Mouse (Mus musculus) embryonic facial prominence, embryonic 11.5 days (tissue): Measurements from ENCODE around the gene Mecom. TPM values are rescaled to one million over a fixed set of nuclear protein-coding genes. Genes with fewer than 3 reads are reported as not detected.

Experiments used
- ATAC-seq: fragments of 200-750 bp; cut with Nextera tagmentation; replicated peaks from 2 replicates; pipeline ENCODE4 v1.8.0; 2017; ENCODE audit warnings: low read depth; ENCODE audit not compliant: insufficient number of reproducible peaks, low FRiP score, low TSS enrichment
- DNase-seq: peaks from one replicate; pipeline ENCODE4 v3.0.0-alpha.2; 2015; ENCODE audit warnings: low spot score
- H3K27ac ChIP-seq: fragments of 300-500 bp; sonication (generic); replicated peaks from 2 replicates; pipeline ENCODE4 v1.5.1; 2014; ENCODE audit warnings: mild to moderate bottlenecking, low read depth, low read length, control low read depth
- H3K27me3 ChIP-seq: fragments of 300-500 bp; sonication (generic); 2 replicates; pipeline ENCODE4 v1.6.1; 2014; ENCODE audit warnings: mild to moderate bottlenecking, low read length, moderate library complexity, mixed read lengths; ENCODE audit not compliant: control insufficient read depth, insufficient read depth
- H3K36me3 ChIP-seq: fragments of 300-500 bp; sonication (generic); replicated peaks from 2 replicates; pipeline ENCODE4 v1.6.1; 2014; ENCODE audit warnings: low read depth, mild to moderate bottlenecking, low read length, moderate library complexity, mixed read lengths; ENCODE audit not compliant: control insufficient read depth, insufficient read depth
- H3K4me1 ChIP-seq: fragments of 300-500 bp; sonication (generic); 2 replicates; pipeline ENCODE4 v1.6.1; 2014; ENCODE audit warnings: low read length, mixed read lengths; ENCODE audit not compliant: control insufficient read depth, insufficient read depth
- H3K4me2 ChIP-seq: fragments of 300-500 bp; sonication (generic); 2 replicates; pipeline ENCODE4 v1.6.1; 2014; ENCODE audit warnings: low read depth, mild to moderate bottlenecking, control low read depth, low read length, moderate library complexity
- H3K4me3 ChIP-seq: fragments of 300-500 bp; sonication (generic); 2 replicates; pipeline ENCODE4 v1.5.1; 2014; ENCODE audit warnings: low read depth, low read length, control low read depth
- H3K9ac ChIP-seq: fragments of 300-500 bp; sonication (generic); replicated peaks from 2 replicates; pipeline ENCODE4 v1.6.1; 2014; ENCODE audit warnings: mild to moderate bottlenecking, control low read depth, low read length
- H3K9me3 ChIP-seq: fragments of 300-500 bp; sonication (generic); replicated peaks from 2 replicates; pipeline ENCODE4 v1.6.1; 2016; ENCODE audit warnings: mild to moderate bottlenecking, low read length, inconsistent platforms, mixed read lengths; ENCODE audit not compliant: control insufficient read depth
- WGBS: fragments of 180-500 bp; shearing (Covaris S2); extraction: QIAGEN DNeasy Blood & Tissue Kit; methylation state at CpG from one replicate; pipeline ENCODE4 v1.1.7; 2014; 5-methylcytosine and 5-hydroxymethylcytosine counted together
- polyA plus RNA-seq: library from polyadenylated mRNA; unstranded; fragments of >200 nt; fragmentation: Nextera tagmentation; extraction: Ambion mirVana; gene quantifications from 2 replicates; pipeline ENCODE4 v1.2.1, GENCODE M21; 2014

Mecom gene
- polyA plus RNA-seq, 1 experiment from 2014 or later = 48.4 TPM

DNA sequence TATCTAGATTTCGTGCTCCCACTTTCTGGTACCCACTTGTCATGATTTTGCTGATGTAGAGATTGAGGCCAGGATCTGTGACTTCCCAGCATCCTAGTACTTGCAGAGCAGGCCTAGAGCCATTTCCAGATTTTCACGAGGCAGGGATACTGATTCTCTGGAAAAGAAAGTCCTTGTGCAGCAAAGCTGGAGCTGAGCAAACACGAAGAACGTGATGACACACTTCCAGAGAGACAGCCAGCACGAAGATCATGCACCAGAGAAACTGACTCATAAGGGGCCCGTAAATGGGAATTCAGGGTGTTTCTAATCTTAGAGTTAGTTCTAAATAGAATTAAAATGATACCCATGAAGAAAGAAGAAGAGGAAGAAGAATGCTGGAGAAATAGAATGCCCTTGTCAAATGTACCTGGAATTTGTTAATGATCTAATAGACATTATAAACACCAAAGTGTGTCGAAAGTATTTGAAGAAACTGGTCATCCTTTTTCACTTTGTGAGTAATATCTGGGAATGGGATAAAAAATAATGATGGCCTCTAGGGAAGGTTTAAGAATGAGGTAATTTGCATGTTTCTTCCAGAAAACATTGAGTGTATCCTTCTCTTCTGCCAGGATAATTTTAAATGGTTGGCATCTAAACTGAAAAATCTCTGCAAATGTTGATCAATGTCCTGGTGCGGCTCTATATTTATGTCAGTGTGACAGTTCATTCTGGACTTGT is 426.9 kb downstream of the Mecom start:
- WGBS = 85% methylated on average over 8 of the region's 8 CpGs

DNA sequence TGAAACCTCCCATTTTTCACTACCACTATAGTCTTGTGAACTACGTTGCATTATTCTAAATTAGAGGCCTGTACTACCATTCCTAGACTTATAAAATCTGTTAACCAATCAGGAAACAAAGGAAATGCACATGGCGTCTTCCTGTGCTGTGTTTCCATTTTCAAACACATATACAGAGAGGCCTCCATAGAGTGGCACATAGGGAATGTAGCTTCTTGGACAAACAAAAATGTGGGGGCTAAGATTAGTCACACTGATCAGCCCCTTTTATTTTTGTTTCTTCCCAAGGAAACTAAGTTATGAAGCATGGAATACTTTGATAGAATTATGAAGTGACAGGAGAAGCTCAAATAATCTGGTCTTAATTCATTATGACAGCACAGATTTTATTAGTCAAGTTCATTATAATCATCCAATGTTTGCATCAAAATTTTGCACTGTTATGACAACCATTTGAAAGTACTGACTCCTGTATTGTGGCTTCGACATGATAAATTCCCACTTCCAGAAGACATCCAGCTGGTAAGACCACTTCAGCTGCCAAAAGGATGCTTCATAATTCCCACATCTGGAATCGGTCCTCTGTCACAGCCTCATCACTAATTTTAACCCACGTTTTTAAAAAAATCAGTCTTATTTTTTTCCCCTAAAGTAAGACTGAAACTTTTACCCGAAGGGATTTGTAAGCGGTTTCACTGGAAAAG is 429.1 kb downstream of the Mecom start:
- no peak overlapping the region for H3K4me3 ChIP-seq
- H3K4me2 ChIP-seq = no peak overlapping the region
- WGBS = 75% methylated on average over 7 of the region's 7 CpGs
- H3K36me3 ChIP-seq = no peaks in the 10 kb centered on the region
- H3K9ac ChIP-seq = no peak overlapping the region
- no peak overlapping the region for H3K27ac ChIP-seq
- no peak for DNase-seq
- no peaks in the 10 kb centered on the region for H3K27me3 ChIP-seq
- no peaks in the 10 kb centered on the region for H3K4me1 ChIP-seq
- ATAC-seq = no peak
- no peaks in the 10 kb centered on the region for H3K9me3 ChIP-seq

More for the DNA sequence above, 426.9 kb downstream of the Mecom start:
- no peak overlapping the region for H3K27ac ChIP-seq
- H3K9me3 ChIP-seq = no peaks in the 10 kb centered on the region
- DNase-seq (no peak), ATAC-seq (no peak)
- H3K9ac ChIP-seq = no peak overlapping the region
- H3K4me1 ChIP-seq = no peaks in the 10 kb centered on the region
- no peak overlapping the region for H3K4me2 ChIP-seq
- H3K27me3 ChIP-seq = no peaks in the 10 kb centered on the region
- H3K36me3 ChIP-seq = no peaks in the 10 kb centered on the region
- no peak overlapping the region for H3K4me3 ChIP-seq

DNA sequence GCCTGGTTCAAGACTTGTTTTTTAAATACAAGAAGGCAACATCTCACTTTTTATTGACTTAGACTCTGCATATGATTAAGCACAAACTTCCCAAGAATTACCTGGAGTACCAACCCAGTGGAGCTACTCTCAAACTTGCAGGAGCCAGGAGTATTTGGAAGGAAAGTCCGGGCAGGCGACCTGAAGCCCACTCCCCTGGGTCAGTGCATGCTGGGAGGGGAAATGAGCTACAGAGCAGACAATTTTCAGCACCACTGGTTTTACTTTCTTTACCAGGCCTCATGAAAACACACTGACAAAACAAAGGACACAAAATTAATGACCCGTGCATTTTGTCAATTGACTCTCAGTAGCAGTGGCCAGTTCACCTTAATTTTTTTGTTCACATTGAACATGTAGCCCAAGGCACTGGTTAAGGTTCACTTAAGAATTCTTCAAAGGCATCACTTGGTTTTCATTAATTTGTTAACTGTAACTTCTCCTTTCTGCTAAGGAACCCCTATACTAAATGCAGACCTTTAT is 434.5 kb downstream of the Mecom start:
- ATAC-seq = no peak
- no peak for DNase-seq
- no peak overlapping the region for H3K4me2 ChIP-seq
- no peaks in the 10 kb centered on the region for H3K36me3 ChIP-seq
- H3K27me3 ChIP-seq = no peaks in the 10 kb centered on the region
- H3K9me3 ChIP-seq = no peaks in the 10 kb centered on the region
- no peak overlapping the region for H3K9ac ChIP-seq
- 35% methylated on average over 3 of the region's 3 CpGs for WGBS
- no peak overlapping the region for H3K4me3 ChIP-seq
- no peaks in the 10 kb centered on the region for H3K4me1 ChIP-seq
- no peak overlapping the region for H3K27ac ChIP-seq

DNA sequence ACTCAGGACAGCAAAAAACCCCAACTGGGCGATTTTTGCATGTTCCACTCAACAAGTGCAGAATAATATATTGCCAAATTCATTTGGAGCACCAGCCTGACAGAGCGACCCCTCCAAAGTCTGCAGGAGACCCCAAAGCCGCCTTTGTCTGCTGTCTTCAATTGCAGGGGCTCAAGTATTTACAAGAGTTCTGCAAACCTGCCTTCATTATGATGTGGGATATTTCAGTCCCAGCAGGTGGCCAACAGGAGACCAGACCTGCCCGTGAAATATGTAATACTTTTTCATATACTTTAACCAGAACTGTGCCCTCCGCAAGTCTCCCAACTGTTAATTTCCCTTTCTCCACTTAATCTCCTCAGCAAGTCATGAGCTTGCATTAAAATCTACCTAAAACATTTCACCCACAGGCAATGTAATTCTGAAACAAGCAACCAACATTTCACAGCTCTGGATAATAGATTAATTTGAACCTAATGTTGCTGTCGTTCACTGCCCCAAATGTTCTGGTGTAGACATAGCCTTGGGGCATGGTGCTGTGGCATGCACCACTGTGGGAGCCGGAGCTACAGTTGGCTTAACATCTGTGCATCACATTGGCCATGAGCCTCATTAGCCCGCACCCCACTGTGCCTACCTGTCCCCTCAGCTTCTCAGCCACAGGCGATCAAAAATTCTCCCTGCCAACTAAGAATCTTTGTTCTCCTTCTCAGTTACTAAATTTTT is 439.7 kb downstream of the Mecom start:
- Histone ChIP-seq H3K27ac (no peak overlapping the region), H3K4me1 (peaks cover 3% of the 10 kb centered on the region; the same call in 1 of the 2 replicates), H3K9ac (no peak overlapping the region), H3K4me3 (no peak overlapping the region), H3K36me3 (no peaks in the 10 kb centered on the region), H3K4me2 (no peak overlapping the region), H3K9me3 (no peaks in the 10 kb centered on the region), H3K27me3 (no peaks in the 10 kb centered on the region)
- WGBS = 58% methylated on average over 9 of the region's 9 CpGs
- peak; percentile 34 for DNase-seq
- no peak for ATAC-seq

DNA sequence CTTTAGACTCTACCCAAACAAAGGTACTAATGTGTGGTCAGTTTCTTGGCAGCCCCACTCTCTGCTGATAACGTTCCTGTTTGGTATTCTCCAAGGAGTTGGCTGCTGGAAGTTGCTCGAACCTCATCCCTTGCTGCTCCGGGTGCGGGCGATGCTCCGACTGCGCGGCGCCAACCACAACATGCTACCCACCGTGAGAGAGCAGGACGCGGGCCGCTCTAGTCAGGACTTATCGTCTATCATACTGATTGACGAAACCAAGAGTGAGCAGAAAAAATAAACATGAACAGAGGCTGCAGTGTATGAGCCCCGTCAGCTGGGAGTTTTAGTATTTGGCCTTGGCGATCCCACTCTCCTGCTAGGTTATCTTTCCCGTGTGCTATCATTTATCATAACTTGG is 441.3 kb downstream of the Mecom start:
- Histone ChIP-seq H3K9me3 (no peaks in the 10 kb centered on the region), H3K27ac (no peak overlapping the region), H3K4me2 (no peak overlapping the region), H3K4me3 (no peak overlapping the region), H3K27me3 (no peaks in the 10 kb centered on the region), H3K9ac (no peak overlapping the region), H3K4me1 (peaks cover 3% of the 10 kb centered on the region; the same call in 1 of the 2 replicates), H3K36me3 (no peaks in the 10 kb centered on the region)
- WGBS = 33% methylated on average over 18 of the region's 18 CpGs
- ATAC-seq = no peak
- peak; percentile 49 for DNase-seq

DNA sequence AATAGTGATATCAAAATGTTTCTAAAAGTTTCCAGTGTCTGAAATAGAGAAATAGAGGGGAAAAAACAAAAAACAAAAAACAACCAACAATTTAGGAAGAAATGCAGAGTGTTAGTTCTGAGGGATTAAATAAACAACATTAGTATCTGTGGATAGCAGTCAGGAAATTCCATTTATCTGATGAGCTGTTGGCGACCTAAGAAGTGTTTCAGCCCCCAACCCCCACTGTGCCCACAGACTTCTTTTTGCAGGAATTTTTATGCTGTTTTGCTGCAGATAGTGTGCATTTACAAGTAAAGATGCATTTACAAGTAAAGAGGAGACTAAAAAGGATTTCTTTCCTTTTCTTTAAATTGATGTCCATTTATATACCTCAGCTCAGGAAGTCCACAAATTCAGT is 441.9 kb downstream of the Mecom start:
- DNase-seq = no peak
- H3K27ac ChIP-seq = no peak overlapping the region

DNA sequence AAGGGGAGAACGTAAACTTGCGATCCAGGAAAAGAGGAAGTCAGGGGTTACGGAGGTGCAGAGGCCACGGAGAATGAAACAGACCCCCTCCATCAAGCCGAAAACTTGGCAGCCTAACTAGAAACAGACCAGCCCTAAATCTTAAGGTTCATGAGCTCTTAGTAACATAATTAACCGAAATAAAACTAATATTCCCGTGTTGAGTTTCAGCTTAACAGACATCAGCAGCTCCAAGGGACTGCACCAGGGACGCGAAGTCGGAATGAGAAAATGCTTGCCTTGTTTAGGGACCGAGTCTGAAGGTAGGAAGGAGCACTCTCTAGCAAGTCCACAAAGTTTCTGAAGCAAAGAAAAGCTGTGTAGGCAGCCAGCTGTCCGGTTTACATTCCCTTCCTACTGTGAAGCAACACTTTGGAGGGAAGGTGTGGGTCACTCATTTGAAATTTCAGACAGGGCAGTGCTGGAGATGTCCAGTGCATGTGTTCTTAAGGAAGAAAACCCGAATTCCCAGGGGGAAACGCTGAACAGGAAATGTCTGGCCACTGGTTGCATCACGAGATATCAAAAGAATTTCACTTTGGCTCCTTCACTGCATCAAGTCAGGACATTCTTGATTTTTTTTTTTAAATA is 442.5 kb downstream of the Mecom start:
- no peaks in the 10 kb centered on the region for H3K9me3 ChIP-seq
- peaks cover 3% of the 10 kb centered on the region; the same call in 1 of the 2 replicates for H3K4me1 ChIP-seq
- H3K27ac ChIP-seq = peak overlapping the region; percentile 72; the same call in 1 of the 2 replicates
- WGBS = 17% methylated on average over 15 of the region's 15 CpGs
- 0 out of 2 replicates have a peak overlapping the region, but pooled peaks have one; percentile 25 for H3K9ac ChIP-seq
- no peak for ATAC-seq
- no peaks in the 10 kb centered on the region for H3K36me3 ChIP-seq
- DNase-seq = peak; percentile 83
- no peaks in the 10 kb centered on the region for H3K27me3 ChIP-seq
- H3K4me2 ChIP-seq = peak overlapping the region; percentile 30
- H3K4me3 ChIP-seq = no peak overlapping the region

More for the DNA sequence above, 441.9 kb downstream of the Mecom start:
- no peak overlapping the region for H3K4me2 ChIP-seq
- H3K9me3 ChIP-seq = no peaks in the 10 kb centered on the region
- no peak overlapping the region for H3K4me3 ChIP-seq
- no peak for ATAC-seq
- peaks cover 3% of the 10 kb centered on the region; the same call in 1 of the 2 replicates for H3K4me1 ChIP-seq
- H3K27me3 ChIP-seq = no peaks in the 10 kb centered on the region
- WGBS = 7% methylated on average over 1 of the region's 1 CpGs
- H3K9ac ChIP-seq = no peak overlapping the region
- H3K36me3 ChIP-seq = no peaks in the 10 kb centered on the region
